9 mouse cellular contexts compared by ENCODE assay signal in genomic region chr11:104625453-104626402, GRCm38 (mm10). TPM values are rescaled to one million over a fixed set of nuclear protein-coding genes. Genes with fewer than 3 reads are reported as not detected.
DNase-seq lines count a peak whose midpoint lies in the region; ATAC-seq lines count a peak whose summit lies in the region.
"Had no signal": no experiment of that assay in that cellular context is flagged by ENCODE, and none has a peak within 500 bp of the region (broad histone marks: within the 10 kb centered on the region; RNA-seq: fewer than 3 reads in every experiment).

No protein-coding gene starts in this region.

- peak; percentile 71 for ATAC-seq in kidney, embryonic 14.5 days (ENCODE audit: low FRiP score, low TSS enrichment)
- ATAC-seq in heart, embryonic 12.5 days (ENCODE audit: insufficient number of reproducible peaks, low FRiP score): peak; percentile 65; the same call in 1 of the 2 replicates
- peak; percentile 86 for ATAC-seq in lung, embryonic 16.5 days (ENCODE audit: low read depth)

- no peaks in the 10 kb centered on the region for H3K36me3 ChIP-seq in kidney, embryonic 14.5 days (ENCODE audit: control insufficient read depth, insufficient read depth, low read length)
- H3K36me3 ChIP-seq in heart, embryonic 12.5 days: no peaks in the 10 kb centered on the region
- no peaks in the 10 kb centered on the region for H3K36me3 ChIP-seq in lung, embryonic 16.5 days (ENCODE audit: control insufficient read depth, insufficient read depth, low read length)

- H3K27me3 ChIP-seq in kidney, embryonic 14.5 days (ENCODE audit: control insufficient read depth, insufficient read depth, low read length): no peaks in the 10 kb centered on the region; the same call in 1 of the 2 replicates
- no peaks in the 10 kb centered on the region for H3K27me3 ChIP-seq in heart, embryonic 12.5 days (replicated peaks)
- H3K27me3 ChIP-seq in lung, embryonic 16.5 days (ENCODE audit: control insufficient read depth, insufficient read depth, low read depth, low read length): no peaks in the 10 kb centered on the region

- no peak overlapping the region for H3K4me2 ChIP-seq in kidney, embryonic 14.5 days (replicated peaks; ENCODE audit: low read depth, low read length)
- H3K4me2 ChIP-seq in heart, embryonic 12.5 days: no peak overlapping the region
- H3K4me2 ChIP-seq in lung, embryonic 16.5 days (ENCODE audit: low read depth, low read length): no peak overlapping the region

- DNase-seq in kidney, adult 8-10 months: no peak
- DNase-seq in frontal cortex, adult 2 months (ENCODE audit: extremely low spot score in 1 of 2, low spot score in 1 of 2): no peak
- DNase-seq in c-Kit-positive CD71-positive TER-119-positive erythroid progenitor cells, embryonic 14.5 days (ENCODE audit: low spot score): no peak
- no peak for DNase-seq in right cerebral cortex, postnatal 36 days (ENCODE audit: low spot score in 2 of 2)

- H3K9me3 ChIP-seq in kidney, embryonic 14.5 days (ENCODE audit: control insufficient read depth, low read length): no peaks in the 10 kb centered on the region
- H3K9me3 ChIP-seq in heart, embryonic 12.5 days (replicated peaks): no peaks in the 10 kb centered on the region
- no peaks in the 10 kb centered on the region for H3K9me3 ChIP-seq in lung, embryonic 16.5 days (ENCODE audit: control insufficient read depth, low read length)

- H3K4me1 ChIP-seq in kidney, embryonic 14.5 days (ENCODE audit: control insufficient read depth, insufficient read depth, low read length): peaks cover 9% of the 10 kb centered on the region
- no peaks in the 10 kb centered on the region; the same call in 1 of the 2 replicates for H3K4me1 ChIP-seq in brown adipose tissue, adult 24 weeks (ENCODE audit: control insufficient read depth, insufficient read depth, insufficient read length, low read length)
- H3K4me1 ChIP-seq in heart, embryonic 12.5 days (replicated peaks): peaks cover 31% of the 10 kb centered on the region
- peaks cover 18% of the 10 kb centered on the region for H3K4me1 ChIP-seq in lung, embryonic 16.5 days (replicated peaks; ENCODE audit: control insufficient read depth, insufficient read depth, low read length)

- peak overlapping the region; percentile 15; the same call in 1 of the 2 replicates for H3K27ac ChIP-seq in kidney, embryonic 14.5 days (ENCODE audit: low read depth, low read length)
- H3K27ac ChIP-seq in brown adipose tissue, adult 24 weeks (replicated peaks; ENCODE audit: low read depth, low read length): peak overlapping the region; percentile 17
- peak overlapping the region; percentile 40; the same call in 1 of the 2 replicates for H3K27ac ChIP-seq in heart, embryonic 12.5 days (ENCODE audit: poor library complexity, severe bottlenecking)
- peak overlapping the region; percentile 21 for H3K27ac ChIP-seq in lung, embryonic 16.5 days (ENCODE audit: low read length)
- H3K27ac ChIP-seq: macrophage had no signal

- H3K9ac ChIP-seq in kidney, embryonic 14.5 days (ENCODE audit: low read depth, low read length): no peak overlapping the region
- H3K9ac ChIP-seq in heart, embryonic 12.5 days: no peak overlapping the region
- no peak overlapping the region for H3K9ac ChIP-seq in lung, embryonic 16.5 days (ENCODE audit: low read length)

- no peak overlapping the region for H3K4me3 ChIP-seq in kidney, embryonic 14.5 days (ENCODE audit: low read length)
- H3K4me3 ChIP-seq in brown adipose tissue, adult 24 weeks (ENCODE audit: insufficient read depth, low read depth, low read length): no peak overlapping the region
- no peak overlapping the region for H3K4me3 ChIP-seq in heart, embryonic 12.5 days
- H3K4me3 ChIP-seq in lung, embryonic 16.5 days (ENCODE audit: low read length): no peak overlapping the region

- WGBS in kidney, embryonic 14.5 days: 40% methylated on average over 12 of the region's 12 CpGs
- 33% methylated on average over 12 of the region's 12 CpGs for WGBS in heart, embryonic 12.5 days
- WGBS in lung, embryonic 16.5 days: 21% methylated on average over 12 of the region's 12 CpGs

RNA-seq across cellular contexts. Expression of gene Itgb3, which starts 17.9 kb away (rescaled TPM):
- 0.80 and 0.85 TPM in 2 replicates for polyA plus RNA-seq in kidney, embryonic 14.5 days (2014; fragmentation: Nextera tagmentation; extraction: Ambion mirVana)
- polyA plus RNA-seq in brown adipose tissue, adult 24 weeks (2012; ENCODE audit: insufficient read depth, insufficient read length, missing spikeins): 0.71 and 0.83 TPM in 2 replicates
- polyA plus RNA-seq in heart, embryonic 12.5 days (2016; fragmentation: Nextera tagmentation; extraction: Ambion mirVana): 9.6 and 11.9 TPM in 2 replicates
- 4.5 and 4.6 TPM in 2 replicates for polyA plus RNA-seq in lung, embryonic 16.5 days (2015; fragmentation: Nextera tagmentation; extraction: Ambion mirVana)
- 1.8 and 1.9 TPM in 2 replicates for polyA plus RNA-seq in frontal cortex, adult 2 months (2012; rRNA removed)

RNA-seq across cellular contexts. Expression of gene Gm11639, which starts 59.8 kb away (rescaled TPM):
- 0.08 TPM in 1 of 2 replicates, not detected in the other for polyA plus RNA-seq in kidney, embryonic 14.5 days (2014; fragmentation: Nextera tagmentation; extraction: Ambion mirVana)
- polyA plus RNA-seq in brown adipose tissue, adult 24 weeks (2012; ENCODE audit: insufficient read depth, insufficient read length, missing spikeins): not detected in 2 replicates
- 0.01 TPM in 1 of 2 replicates, not detected in the other for polyA plus RNA-seq in heart, embryonic 12.5 days (2016; fragmentation: Nextera tagmentation; extraction: Ambion mirVana)
- 0.01 TPM in 1 of 2 replicates, not detected in the other for polyA plus RNA-seq in lung, embryonic 16.5 days (2015; fragmentation: Nextera tagmentation; extraction: Ambion mirVana)
- 0.17 and 0.20 TPM in 2 replicates for polyA plus RNA-seq in frontal cortex, adult 2 months (2012; rRNA removed)
- polyA plus RNA-seq: macrophage had no signal
